Mouse (Mus musculus): ENCODE measurements at regions not wholly inside any gene's neighbourhood (a gene's known extent, or its start where the extent isn't known, plus 50 kb on each side); places are given as distances from the start of the nearest gene placed in this dataset.
"Not testable (repeated sequence)": the region's sequence is repeated elsewhere in the genome, so short reads cannot be mapped to it uniquely, and the experiment has no call there.

DNA sequence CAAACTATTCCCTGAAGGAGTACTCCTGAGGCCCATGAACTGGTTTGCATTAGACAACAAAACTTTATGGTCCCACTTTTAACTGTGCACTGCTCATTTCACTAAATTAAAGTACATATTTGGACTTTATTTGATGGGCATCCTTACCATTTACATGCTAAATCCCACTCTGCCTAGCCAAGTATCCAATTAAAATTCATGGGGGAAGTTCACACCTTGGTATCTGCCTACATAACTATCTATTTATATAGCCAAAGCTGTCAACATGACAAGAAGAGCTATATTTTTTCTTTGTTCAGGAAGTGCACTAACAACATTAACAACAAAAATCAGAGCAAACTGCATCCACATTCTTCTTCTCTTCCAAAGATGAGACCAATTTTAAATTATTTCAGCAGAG, 317.7 kb upstream of the Nwd2 start:
- DNase-seq (ENCODE audit: low spot score in 2 of 2) = no peak

DNA sequence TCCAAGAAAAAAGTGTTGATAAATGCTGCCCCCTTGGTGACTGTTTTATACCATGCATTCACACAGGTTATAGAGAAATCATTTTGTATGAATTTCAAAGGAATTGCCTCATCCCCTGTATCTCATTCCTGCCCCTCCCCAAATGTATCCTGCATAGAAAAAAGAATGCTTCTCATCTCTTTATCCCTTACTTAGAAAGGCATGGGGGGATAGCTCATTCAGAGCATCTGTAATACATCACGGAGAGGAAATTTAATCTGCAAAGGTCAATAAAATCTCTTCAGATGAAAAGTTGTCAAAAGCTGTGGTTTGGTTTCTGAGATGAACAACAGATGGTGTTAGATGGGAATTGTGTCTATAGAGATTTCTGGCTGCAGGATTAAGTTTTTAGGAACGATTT, 297.8 kb upstream of the Nwd2 start:
- DNase-seq (ENCODE audit: low spot score in 2 of 2) = no peak

DNA sequence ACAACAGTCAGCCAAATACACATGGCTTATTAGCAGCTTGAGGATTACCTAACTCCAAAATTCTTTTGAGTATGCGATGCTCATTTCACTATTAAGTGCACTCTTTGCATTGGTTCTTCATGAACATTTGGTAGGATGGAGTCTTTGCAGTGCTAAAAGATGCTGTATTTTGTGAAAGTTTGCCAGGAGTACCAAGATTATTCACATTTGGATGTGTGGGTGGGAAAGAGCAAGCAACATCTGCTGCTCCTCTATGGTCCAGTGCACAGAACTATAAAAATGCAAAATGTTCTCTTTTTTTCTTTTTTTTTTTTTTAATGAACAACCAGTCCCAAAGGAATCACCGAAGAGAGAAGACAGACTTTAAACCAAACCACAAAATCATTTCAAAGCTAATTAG, 256.9 kb upstream of the Nwd2 start:
- DNase-seq (ENCODE audit: low spot score in 2 of 2) = peak in 1 of 2 experiments; percentile 29

DNA sequence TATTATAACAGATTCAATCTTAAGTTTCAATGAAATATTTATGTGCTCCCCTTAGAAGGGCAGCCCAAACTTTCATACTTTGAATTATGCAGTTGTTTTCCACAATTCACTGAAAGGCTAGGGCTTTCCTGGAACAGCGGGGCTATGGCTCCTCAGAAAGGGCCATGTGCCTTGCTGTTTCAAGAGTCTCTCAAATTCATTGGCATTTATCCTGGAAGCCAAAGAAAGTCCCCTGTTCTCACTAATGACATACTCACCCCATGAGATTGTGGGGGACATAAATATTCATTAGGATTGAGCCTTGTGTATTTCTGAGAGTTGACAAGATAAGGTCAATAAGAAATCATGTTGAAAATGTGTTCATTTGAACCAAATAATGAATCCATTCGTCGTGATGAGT, 250.9 kb upstream of the Nwd2 start:
- no peak for DNase-seq (ENCODE audit: low spot score in 2 of 2)

DNA sequence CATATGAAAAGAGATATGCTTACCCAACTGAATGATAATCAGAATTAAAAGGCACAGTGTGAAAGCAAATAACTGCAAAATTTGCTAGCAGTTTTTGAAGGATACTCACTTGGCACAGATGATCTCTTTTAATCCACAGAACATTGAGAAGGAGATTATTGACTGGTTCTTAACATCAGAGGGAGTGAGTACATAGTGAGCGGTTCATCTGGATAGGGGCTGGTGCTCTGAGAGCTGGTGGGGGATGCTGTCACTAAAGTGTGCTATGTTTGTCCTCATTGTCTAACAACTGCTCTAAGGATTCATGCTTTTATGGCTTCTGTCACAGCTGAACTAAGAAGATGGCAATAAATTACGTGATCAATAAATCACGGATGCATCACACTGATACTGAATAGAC, 218.7 kb upstream of the Nwd2 start:
- DNase-seq (ENCODE audit: low spot score in 2 of 2) = no peak

DNA sequence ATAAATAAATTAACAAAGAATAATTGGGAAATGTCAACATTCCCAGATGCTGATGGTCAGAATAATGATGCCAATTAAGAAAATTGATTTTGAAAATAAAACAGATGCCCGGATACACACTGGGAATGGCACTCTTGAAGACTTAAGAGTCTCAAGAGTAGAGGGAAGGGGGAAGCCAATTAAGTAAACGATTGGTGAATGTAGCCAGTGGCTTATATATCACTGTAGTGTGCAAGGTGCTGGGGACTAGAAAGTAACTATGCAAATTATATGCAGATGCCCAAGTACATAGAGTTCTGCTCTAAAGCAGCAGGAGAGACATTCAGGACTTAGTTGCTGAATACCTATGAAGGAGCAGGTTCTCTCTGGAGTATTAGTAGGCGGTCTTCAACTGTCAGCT, 204.5 kb upstream of the Nwd2 start:
- no peak for DNase-seq (ENCODE audit: low spot score in 2 of 2)

DNA sequence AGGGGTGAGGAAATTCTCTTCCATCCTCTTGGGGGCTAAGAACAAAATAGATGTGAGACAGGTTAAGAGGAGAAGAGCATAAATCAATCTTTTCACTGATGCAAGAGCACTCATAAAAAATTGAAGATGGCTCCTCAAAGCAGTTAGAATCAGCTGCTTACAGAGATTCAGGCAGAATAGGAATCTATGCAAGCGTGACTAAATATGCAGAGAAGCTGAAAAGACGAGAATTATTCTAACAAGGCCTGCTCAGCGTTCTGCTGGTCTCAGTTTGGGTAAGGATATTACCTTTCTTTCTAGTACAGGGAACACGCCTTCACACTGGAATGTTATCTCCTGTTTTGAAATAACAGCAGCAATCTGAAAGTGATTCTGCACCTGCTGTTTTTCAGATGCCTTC, 203.7 kb upstream of the Nwd2 start:
- DNase-seq (ENCODE audit: low spot score in 2 of 2) = no peak

DNA sequence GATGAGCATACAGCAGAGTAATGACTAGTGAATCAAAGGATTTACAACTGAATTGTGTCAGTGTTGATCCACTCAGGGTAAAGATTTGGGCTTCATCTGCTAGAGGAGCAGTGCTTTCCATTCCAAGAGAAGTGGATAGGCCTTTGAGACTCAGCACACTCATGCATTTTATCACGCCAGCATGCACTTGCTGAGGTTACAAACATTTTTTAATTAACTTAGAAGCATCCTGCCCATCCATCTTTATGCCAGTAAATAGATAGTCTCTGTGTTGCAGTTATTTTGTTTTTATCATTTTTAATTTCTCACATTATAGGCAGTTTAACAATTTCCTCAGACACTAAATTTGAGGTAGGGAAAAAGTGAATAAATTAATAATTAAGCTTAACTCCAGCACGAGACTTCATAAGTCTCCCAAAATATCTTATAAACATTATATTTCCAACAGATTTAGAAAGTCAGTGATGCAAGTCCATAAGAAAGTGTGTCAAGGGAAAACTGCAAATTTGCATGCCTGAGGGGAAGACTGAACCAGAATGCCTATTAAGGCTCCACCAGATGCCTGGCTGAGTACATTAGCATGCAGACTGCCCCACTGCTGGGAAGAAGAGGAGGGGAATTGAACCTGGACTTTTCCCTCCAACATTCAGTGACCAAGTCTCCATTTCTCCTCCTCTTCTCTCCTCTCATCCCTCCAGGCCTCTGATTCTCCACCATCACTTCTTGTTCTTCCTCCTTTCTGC, 180.2 kb upstream of the Nwd2 start:
- no peak for DNase-seq (ENCODE audit: low spot score in 2 of 2)

DNA sequence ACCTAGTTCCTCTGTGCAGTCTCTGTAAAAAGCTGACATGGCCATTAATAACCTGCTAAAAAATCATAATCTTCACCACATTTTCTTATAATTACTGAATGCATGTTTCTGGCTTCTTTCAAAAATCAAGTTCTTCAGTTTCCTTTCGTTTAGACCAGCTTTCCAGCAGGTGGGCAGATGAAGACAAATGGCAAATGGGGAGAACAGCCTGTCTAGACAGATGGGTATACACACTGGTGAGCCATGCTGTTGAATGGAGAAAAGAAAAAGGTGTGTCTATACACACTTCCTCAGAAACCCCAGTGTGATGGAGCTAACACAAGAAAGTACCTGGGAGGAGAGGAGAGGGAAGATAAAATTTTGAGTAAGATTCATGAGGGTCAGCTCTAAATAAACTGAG, 179.2 kb upstream of the Nwd2 start:
- DNase-seq (ENCODE audit: low spot score in 2 of 2) = no peak

DNA sequence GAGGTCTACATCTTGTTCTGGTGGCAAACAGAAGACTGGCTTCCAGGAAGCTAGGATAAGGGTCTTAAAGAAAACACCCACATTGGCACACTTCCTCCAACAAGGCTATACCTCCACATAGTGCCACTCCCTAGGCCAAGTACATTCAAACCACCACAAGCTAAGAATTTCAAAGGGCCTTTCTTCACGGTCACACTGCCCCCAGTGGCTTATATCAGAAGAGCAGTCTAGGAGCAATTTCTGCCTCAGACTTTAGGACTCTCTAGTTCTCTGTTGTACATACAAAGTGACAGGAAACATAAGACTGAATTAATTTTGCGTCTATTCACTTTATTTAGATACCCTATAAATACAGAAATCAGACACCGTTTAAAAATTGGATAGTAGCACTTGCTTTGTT, 175.7 kb upstream of the Nwd2 start:
- DNase-seq (ENCODE audit: low spot score in 2 of 2) = no peak

DNA sequence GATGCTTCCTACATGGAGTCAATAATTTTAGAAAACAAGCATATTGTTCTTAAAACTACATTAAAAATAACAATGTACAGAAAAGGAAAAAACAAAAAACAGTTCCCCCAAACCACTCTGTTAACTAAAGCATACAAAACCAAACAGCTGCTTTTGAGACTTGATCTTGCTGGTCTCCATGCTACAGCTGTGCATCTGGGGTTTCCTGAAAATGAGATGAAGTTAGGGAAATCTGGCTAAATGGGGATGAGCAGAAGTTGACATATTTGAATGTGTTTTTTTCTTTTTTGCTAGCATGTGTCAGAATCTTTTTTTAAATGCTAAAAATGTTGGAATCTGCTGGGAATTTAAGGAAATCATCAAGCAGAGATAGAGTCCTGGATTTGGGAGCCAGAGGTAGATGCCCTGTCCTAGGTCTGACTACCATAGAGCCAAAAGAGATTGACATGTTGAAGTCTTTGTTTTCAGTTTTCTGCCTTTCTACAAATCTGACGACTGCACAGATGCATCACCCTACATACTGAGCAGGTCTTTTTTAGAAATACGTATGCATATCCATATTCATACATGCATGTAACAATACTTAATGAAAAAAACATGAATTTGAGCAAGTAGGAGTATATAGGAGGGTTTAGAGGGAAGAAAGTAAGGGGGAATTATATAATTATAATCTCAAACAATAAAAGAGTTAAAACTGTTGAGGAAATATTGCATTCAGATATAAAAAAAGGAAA, 172.5 kb upstream of the Nwd2 start:
- DNase-seq (ENCODE audit: low spot score in 2 of 2) = no peak

DNA sequence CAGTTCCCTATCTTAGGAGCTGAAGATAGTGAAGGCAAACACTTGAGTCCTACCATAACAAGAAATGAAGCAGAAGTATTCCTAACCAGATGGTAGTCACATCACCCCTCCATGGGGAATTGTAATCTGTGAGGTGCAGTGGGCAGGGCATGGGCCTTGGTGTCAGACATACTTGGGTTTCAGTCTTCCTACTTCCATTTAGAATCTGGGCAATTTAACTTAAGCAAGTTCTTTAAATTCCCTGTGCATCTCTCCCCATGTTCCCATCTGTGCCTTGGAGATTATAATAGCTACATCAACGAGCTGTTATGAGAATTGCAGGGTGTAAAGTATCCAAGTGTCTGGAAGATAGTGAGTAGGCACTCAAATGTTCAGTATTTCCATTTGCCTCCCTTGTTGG, 149.9 kb upstream of the Nwd2 start:
- peak; percentile 25 to 56 for DNase-seq (ENCODE audit: low spot score in 2 of 2)

DNA sequence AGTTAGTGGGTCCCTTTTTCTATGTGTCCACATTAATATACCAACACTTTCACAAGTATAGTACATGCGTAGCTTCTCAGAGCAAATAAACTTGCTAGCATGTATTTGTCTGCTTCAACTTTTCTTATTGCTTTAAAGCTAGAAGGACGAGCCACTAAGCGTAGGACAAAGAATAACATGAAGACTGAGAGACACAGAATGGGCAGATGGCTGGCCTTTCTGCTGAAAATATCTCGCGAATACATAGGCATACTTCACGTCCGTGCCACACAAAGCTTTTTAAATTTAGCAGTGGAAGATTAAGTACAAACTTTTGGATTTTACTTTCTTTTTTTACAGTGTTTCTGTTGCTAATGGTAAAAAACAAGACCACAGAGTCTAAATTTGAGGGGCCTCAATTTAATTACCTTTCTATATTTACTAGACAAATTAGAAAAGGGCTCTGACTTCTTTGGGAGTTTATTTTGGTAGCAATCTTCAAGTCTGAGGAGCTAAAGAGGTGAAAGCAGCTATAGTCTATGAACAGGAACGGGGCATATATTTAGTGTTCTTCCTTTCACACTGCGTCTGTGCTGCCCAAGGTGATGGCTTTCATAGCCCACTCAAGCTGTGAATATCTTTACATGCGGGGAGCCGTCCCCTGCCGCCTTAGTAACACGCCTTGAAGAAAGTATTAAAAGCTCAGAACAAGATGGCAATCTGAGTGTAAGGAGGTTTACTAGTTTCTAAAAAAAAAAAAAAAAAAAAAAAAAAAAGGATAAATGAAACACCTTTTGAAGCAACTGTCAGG, 145.7 kb upstream of the Nwd2 start:
- DNase-seq (ENCODE audit: low spot score in 2 of 2) = peak; percentile 28 to 61

DNA sequence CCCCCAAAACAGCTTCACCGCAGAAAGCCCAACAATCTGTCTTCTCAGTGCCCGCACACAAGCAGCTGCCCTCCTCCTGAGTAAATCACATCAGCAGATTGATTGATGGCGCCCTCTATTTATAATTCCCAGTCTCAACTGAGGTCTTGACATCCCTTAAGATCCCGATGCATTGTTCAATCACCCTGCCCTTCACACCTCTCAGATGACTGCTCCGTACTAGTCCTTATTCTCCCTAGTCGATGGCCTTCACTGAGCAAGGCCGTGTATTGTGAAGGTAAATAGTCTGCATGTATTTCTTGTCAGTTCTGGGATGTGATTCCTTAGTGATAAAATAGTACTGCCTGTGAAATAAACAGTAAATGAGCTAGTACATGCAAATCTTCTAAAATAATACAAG, 114.7 kb upstream of the Nwd2 start:
- no peak for DNase-seq (ENCODE audit: low spot score in 2 of 2)

DNA sequence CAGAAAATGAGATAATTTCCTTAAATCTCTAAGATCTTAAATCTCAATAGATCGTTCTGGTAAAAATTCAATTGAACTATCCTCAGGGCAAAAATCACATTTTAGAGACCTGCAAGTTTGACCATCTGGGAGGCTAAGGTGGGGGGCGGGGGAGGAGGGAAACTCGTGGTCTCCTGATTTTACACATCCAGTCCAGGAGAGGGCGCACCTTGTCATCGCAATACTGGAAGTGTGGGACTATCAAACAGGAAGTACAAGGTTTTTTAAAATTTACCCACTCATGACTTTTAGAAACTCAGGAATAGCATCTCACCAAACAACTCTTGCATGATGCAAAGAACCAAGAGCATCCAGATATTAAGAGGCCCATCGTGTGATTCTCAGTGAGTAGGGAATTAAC, 108.4 kb upstream of the Nwd2 start:
- no peak for DNase-seq (ENCODE audit: low spot score in 2 of 2)

DNA sequence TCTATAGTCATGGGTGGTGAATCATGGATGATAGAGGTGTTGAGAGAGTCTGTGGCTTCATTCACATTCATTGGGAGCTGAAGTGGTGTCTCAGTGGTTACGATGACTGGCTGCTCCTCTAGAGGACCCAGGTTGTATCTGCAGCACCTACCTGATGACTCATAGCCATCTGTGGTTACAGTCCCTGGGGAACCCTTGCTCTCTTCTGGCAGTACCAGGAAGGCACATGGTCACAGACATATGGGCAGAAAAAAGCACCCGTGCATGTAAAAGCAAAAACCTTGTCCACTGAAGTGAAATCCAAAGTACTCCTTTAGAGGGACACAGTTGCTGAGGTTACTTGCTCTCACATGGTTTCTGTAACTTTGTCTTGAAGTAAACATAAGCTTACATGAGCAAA, 103.4 kb upstream of the Nwd2 start:
- DNase-seq (ENCODE audit: low spot score in 2 of 2) = no peak

DNA sequence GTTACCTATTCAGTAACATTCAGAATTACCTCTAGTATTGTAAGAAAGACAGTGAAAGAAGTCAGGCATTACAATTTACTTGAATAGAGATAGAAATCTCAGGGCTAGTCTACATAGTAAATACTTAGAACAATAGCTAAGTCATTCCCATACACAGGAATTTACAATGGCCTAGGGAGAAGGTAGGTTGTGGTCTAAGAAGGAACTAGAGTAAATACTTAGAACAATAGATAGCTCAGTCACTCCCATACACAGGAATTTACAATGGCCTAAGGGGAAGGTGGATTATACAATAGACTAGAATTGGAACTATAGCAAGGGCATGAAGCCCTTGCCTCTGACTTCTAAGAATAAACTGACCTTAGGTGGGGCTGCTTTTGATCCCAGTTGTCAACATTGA, 83.0 kb upstream of the Nwd2 start:
- DNase-seq (ENCODE audit: low spot score in 2 of 2) = not testable (repeated sequence)

DNA sequence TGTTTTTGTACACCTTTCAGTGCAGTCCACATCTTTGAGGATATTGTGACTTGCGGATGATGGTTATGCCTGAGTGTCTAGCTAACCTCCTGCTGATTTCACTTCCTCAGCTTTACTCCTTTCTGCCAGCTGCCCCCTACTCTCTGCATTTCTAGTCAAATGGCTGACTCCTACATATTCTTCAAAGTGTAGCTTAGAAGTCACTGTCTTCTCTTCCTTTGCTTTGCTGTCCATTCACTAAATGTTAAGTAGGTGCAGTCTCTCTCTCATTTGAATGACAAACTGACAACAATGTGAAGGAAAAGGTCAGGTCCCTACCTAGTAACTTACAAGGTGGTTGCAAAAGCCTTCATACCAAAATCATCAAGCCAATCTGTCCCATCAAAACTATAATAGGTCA, 73.5 kb upstream of the Nwd2 start:
- no peak for DNase-seq (ENCODE audit: low spot score in 2 of 2)

DNA sequence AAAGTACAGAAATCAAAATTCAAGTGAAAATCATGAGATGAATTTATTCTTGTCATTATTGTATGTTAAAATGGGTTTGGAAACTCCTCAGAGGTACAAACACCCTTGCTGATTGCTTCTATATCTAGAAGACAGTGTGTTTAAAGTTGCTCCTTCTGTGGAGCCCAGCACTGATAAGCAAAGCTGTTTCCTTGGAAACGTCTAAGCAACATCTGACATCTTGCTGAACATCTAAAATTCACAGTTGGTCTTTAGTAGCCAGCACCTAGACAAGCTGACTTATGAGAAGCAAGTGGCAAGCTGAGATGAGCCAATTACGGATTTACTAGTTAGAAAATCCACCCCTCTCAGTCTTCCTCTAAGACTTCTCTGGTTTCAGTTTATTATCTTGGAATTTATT, 69.5 kb upstream of the Nwd2 start:
- DNase-seq (ENCODE audit: low spot score in 2 of 2) = no peak

DNA sequence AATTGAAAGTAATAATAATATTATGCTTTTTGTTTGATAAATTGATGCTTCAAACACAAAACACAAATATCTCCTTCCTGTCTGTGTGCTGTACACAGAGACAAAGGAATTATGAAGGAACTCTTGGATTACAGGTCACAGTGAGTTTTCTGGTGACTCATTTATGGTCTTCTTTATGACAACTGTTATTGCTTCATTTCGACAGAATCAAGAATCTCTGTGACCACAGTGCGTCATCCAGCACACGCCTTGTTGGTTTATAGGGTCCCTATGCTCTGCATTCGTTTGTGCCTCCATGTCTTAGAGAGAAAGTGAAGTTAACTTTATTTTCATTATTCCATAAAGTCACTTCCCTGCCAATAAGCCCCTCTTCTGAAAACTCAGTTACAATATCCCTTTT, 61.9 kb upstream of the Nwd2 start:
- no peak for DNase-seq (ENCODE audit: low spot score in 2 of 2)

DNA sequence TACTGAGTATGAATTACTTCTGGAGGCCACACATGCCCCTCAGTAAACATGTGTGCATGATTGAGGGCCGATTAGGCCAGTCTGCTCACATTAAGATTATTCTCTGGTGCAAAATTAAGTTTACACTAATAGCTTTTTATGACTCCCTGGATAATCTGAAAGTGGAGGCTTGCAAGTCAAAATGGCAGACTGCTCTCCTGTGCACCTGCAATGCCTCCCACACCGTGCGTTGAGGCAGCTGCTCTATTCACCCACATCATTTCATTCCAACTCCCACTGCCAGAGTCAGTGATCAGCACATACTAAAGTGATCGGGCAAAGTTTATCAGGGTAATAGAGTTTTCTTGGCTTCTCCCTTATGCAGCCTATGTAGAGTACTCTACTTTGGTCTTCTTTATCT, 61.0 kb upstream of the Nwd2 start:
- DNase-seq (ENCODE audit: low spot score in 2 of 2) = no peak

Measured in left cerebral cortex, adult 18-20 months (tissue).